Mouse (Mus musculus): Measurements from ENCODE around the gene Slc34a1. TPM values are rescaled to one million over a fixed set of nuclear protein-coding genes. Genes with fewer than 3 reads are reported as not detected.

Gene Slc34a1
- polyA plus RNA-seq, 2 experiments, result not detected

GRCm38 (mm10) chr13:55463399-55464026 is 65.5 kb downstream of the Slc34a1 start:
- Histone ChIP-seq H3K27ac (replicated peaks; ENCODE audit: low read depth, low read length) (no peak overlapping the region), H3K36me3 (ENCODE audit: control insufficient read depth, insufficient read depth, low read length) (peaks cover 32% of the 10 kb centered on the region), H3K4me1 (ENCODE audit: control insufficient read depth, insufficient read depth, low read length) (peaks cover 17% of the 10 kb centered on the region), H3K27me3 (ENCODE audit: control insufficient read depth, insufficient read depth, low read length) (no peaks in the 10 kb centered on the region), H3K9ac (ENCODE audit: low read depth, low read length, severe bottlenecking) (peak overlapping the region; percentile 77; the same call in 1 of the 2 replicates), H3K4me2 (replicated peaks; ENCODE audit: low read depth, low read length, severe bottlenecking) (peak overlapping the region; percentile 88), H3K4me3 (replicated peaks; ENCODE audit: low read length) (peak overlapping the region; percentile 80), H3K9me3 (ENCODE audit: control insufficient read depth, low read length) (no peaks in the 10 kb centered on the region)
- no peak for TF ChIP-seq POLR2A (IDR thresholded peaks at IDR 0.05; ENCODE audit: borderline replicate concordance, extremely low read depth, insufficient read depth, insufficient read length)
- 10% methylated on average over 14 of the region's 14 CpGs for WGBS
- no peak for DNase-seq (ENCODE audit: low spot score)
- ATAC-seq (ENCODE audit: low FRiP score, low read depth), result no peak

- H3K27me3 ChIP-seq (ENCODE audit: control insufficient read depth, insufficient read depth, low read length), result no peaks in the 10 kb centered on the region
- no peak for TF ChIP-seq POLR2A (IDR thresholded peaks at IDR 0.05; ENCODE audit: borderline replicate concordance, extremely low read depth, insufficient read depth, insufficient read length)
- DNase-seq (ENCODE audit: low spot score) (peak; percentile 71), ATAC-seq (ENCODE audit: low FRiP score, low read depth) (peak; percentile 64)
- H3K27ac ChIP-seq (replicated peaks; ENCODE audit: low read depth, low read length), result peak within 1 kb of the TSS; percentile 72
- WGBS, result under 1% methylated on average over 71 of the region's 84 CpGs
- peak within 1 kb of the TSS; percentile 77 for H3K9ac ChIP-seq (ENCODE audit: low read depth, low read length, severe bottlenecking)
- peaks cover 25% of the 10 kb centered on the region for H3K36me3 ChIP-seq (ENCODE audit: control insufficient read depth, insufficient read depth, low read length)
- peak within 1 kb of the TSS; percentile 88 for H3K4me2 ChIP-seq (replicated peaks; ENCODE audit: low read depth, low read length, severe bottlenecking)
- peak within 1 kb of the TSS; percentile 80 for H3K4me3 ChIP-seq (replicated peaks; ENCODE audit: low read length)
- no peaks in the 10 kb centered on the region for H3K9me3 ChIP-seq (ENCODE audit: control insufficient read depth, low read length)
- peaks cover 17% of the 10 kb centered on the region for H3K4me1 ChIP-seq (ENCODE audit: control insufficient read depth, insufficient read depth, low read length)
Measured at GRCm38 (mm10) chr13:55464027-55464884, 66.3 kb downstream of the Slc34a1 start, which contains the start of gene Prr7. TSS of gene Prr7 (plus strand) at chr13:55464267.

GRCm38 (mm10) chr13:55465184-55465583 is 67.2 kb downstream of the Slc34a1 start:
- TF ChIP-seq POLR2A (IDR thresholded peaks at IDR 0.05; ENCODE audit: borderline replicate concordance, extremely low read depth, insufficient read depth, insufficient read length), result no peak
- Histone ChIP-seq H3K4me2 (replicated peaks; ENCODE audit: low read depth, low read length, severe bottlenecking) (peak overlapping the region; percentile 88), H3K36me3 (ENCODE audit: control insufficient read depth, insufficient read depth, low read length) (peaks cover 15% of the 10 kb centered on the region), H3K4me1 (ENCODE audit: control insufficient read depth, insufficient read depth, low read length) (peaks cover 17% of the 10 kb centered on the region), H3K27me3 (ENCODE audit: control insufficient read depth, insufficient read depth, low read length) (no peaks in the 10 kb centered on the region), H3K4me3 (replicated peaks; ENCODE audit: low read length) (peak overlapping the region; percentile 80), H3K9me3 (ENCODE audit: control insufficient read depth, low read length) (no peaks in the 10 kb centered on the region), H3K9ac (ENCODE audit: low read depth, low read length, severe bottlenecking) (peak overlapping the region; percentile 77; the same call in 1 of the 2 replicates), H3K27ac (replicated peaks; ENCODE audit: low read depth, low read length) (no peak overlapping the region)
- WGBS, result 29% methylated on average over 3 of the region's 3 CpGs
- no peak for ATAC-seq (ENCODE audit: low FRiP score, low read depth)
- no peak for DNase-seq (ENCODE audit: low spot score)

Small RNA genes lying within 50 kb of the gene (microRNA-seq; reads per million reads assigned to microRNA genes)
- gene Mir6943, result not detected

Other genes with a start within 250 kb of the Slc34a1 start
- 38.9 and 47.4 TPM in 2 replicates for gene Fgfr4, start 245.5 kb upstream of the Slc34a1 start, polyA plus RNA-seq (2012; rRNA removed)
- gene Fgfr4, start 245.5 kb upstream of the Slc34a1 start, polyA plus RNA-seq (2014; fragmentation: Nextera tagmentation; extraction: Ambion mirVana), result 10.9 and 12.1 TPM in 2 replicates
- 40.0 and 41.6 TPM in 2 replicates for gene Nsd1, start 188.4 kb upstream of the Slc34a1 start, polyA plus RNA-seq (2012; rRNA removed)
- gene Nsd1, start 188.4 kb upstream of the Slc34a1 start, polyA plus RNA-seq (2014; fragmentation: Nextera tagmentation; extraction: Ambion mirVana), result 65.8 and 66.5 TPM in 2 replicates
- 282 and 315 TPM in 2 replicates for gene Prelid1, start 77.7 kb upstream of the Slc34a1 start, polyA plus RNA-seq (2012; rRNA removed)
- 450 and 476 TPM in 2 replicates for gene Prelid1, start 77.7 kb upstream of the Slc34a1 start, polyA plus RNA-seq (2014; fragmentation: Nextera tagmentation; extraction: Ambion mirVana)
- 154 and 165 TPM in 2 replicates for gene Rab24, start 76.2 kb upstream of the Slc34a1 start, polyA plus RNA-seq (2012; rRNA removed)
- 109 and 116 TPM in 2 replicates for gene Rab24, start 76.2 kb upstream of the Slc34a1 start, polyA plus RNA-seq (2014; fragmentation: Nextera tagmentation; extraction: Ambion mirVana)
- 59.8 and 67.0 TPM in 2 replicates for gene Mxd3, start 68.4 kb upstream of the Slc34a1 start, polyA plus RNA-seq (2012; rRNA removed)
- gene Mxd3, start 68.4 kb upstream of the Slc34a1 start, polyA plus RNA-seq (2014; fragmentation: Nextera tagmentation; extraction: Ambion mirVana), result 41.4 and 44.1 TPM in 2 replicates
- gene Lman2, start 35.4 kb upstream of the Slc34a1 start, polyA plus RNA-seq (2012; rRNA removed), result 84.4 and 101 TPM in 2 replicates
- 92.9 and 101 TPM in 2 replicates for gene Lman2, start 35.4 kb upstream of the Slc34a1 start, polyA plus RNA-seq (2014; fragmentation: Nextera tagmentation; extraction: Ambion mirVana)
- gene Rgs14, start 28.5 kb upstream of the Slc34a1 start, polyA plus RNA-seq (2012; rRNA removed), result 1.8 and 1.9 TPM in 2 replicates
- 1.3 and 2.4 TPM in 2 replicates for gene Rgs14, start 28.5 kb upstream of the Slc34a1 start, polyA plus RNA-seq (2014; fragmentation: Nextera tagmentation; extraction: Ambion mirVana)
- gene Pfn3, start 17.0 kb downstream of the Slc34a1 start, polyA plus RNA-seq (2012; rRNA removed), result 0.52 TPM in 1 of 2 replicates, not detected in the other
- gene Pfn3, start 17.0 kb downstream of the Slc34a1 start, polyA plus RNA-seq (2014; fragmentation: Nextera tagmentation; extraction: Ambion mirVana), result not detected in 2 replicates
- gene F12, start 28.6 kb downstream of the Slc34a1 start, polyA plus RNA-seq (2012; rRNA removed), result 0.09 and 0.11 TPM in 2 replicates
- gene F12, start 28.6 kb downstream of the Slc34a1 start, polyA plus RNA-seq (2014; fragmentation: Nextera tagmentation; extraction: Ambion mirVana), result not detected in 2 replicates
- gene Grk6, start 46.9 kb downstream of the Slc34a1 start, polyA plus RNA-seq (2012; rRNA removed), result 81.4 and 92.8 TPM in 2 replicates
- gene Grk6, start 46.9 kb downstream of the Slc34a1 start, polyA plus RNA-seq (2014; fragmentation: Nextera tagmentation; extraction: Ambion mirVana), result 51.7 and 57.5 TPM in 2 replicates
- gene Prr7, start 66.1 kb downstream of the Slc34a1 start, polyA plus RNA-seq (2012; rRNA removed), result 18.6 and 28.4 TPM in 2 replicates
- gene Prr7, start 66.1 kb downstream of the Slc34a1 start, polyA plus RNA-seq (2014; fragmentation: Nextera tagmentation; extraction: Ambion mirVana), result 1.4 and 2.3 TPM in 2 replicates
- 266 and 303 TPM in 2 replicates for gene Dbn1, start 89.9 kb downstream of the Slc34a1 start, polyA plus RNA-seq (2012; rRNA removed)
- 153 and 178 TPM in 2 replicates for gene Dbn1, start 89.9 kb downstream of the Slc34a1 start, polyA plus RNA-seq (2014; fragmentation: Nextera tagmentation; extraction: Ambion mirVana)
- gene Pdlim7, start 115.5 kb downstream of the Slc34a1 start, polyA plus RNA-seq (2012; rRNA removed), result 137 and 192 TPM in 2 replicates
- gene Pdlim7, start 115.5 kb downstream of the Slc34a1 start, polyA plus RNA-seq (2014; fragmentation: Nextera tagmentation; extraction: Ambion mirVana), result 148 and 162 TPM in 2 replicates
- gene Dok3, start 131.1 kb downstream of the Slc34a1 start, polyA plus RNA-seq (2012; rRNA removed), result 9.1 and 9.8 TPM in 2 replicates
- gene Dok3, start 131.1 kb downstream of the Slc34a1 start, polyA plus RNA-seq (2014; fragmentation: Nextera tagmentation; extraction: Ambion mirVana), result 2.4 and 4.4 TPM in 2 replicates
- gene Ddx41, start 138.5 kb downstream of the Slc34a1 start, polyA plus RNA-seq (2012; rRNA removed), result 89.3 and 92.6 TPM in 2 replicates
- gene Ddx41, start 138.5 kb downstream of the Slc34a1 start, polyA plus RNA-seq (2014; fragmentation: Nextera tagmentation; extraction: Ambion mirVana), result 59.9 and 61.6 TPM in 2 replicates
- 140 and 159 TPM in 2 replicates for gene Fam193b, start 172.9 kb downstream of the Slc34a1 start, polyA plus RNA-seq (2012; rRNA removed)
- 35.9 and 40.7 TPM in 2 replicates for gene Fam193b, start 172.9 kb downstream of the Slc34a1 start, polyA plus RNA-seq (2014; fragmentation: Nextera tagmentation; extraction: Ambion mirVana)
- 182 and 228 TPM in 2 replicates for gene Tmed9, start 175.5 kb downstream of the Slc34a1 start, polyA plus RNA-seq (2012; rRNA removed)
- 78.6 and 83.0 TPM in 2 replicates for gene Tmed9, start 175.5 kb downstream of the Slc34a1 start, polyA plus RNA-seq (2014; fragmentation: Nextera tagmentation; extraction: Ambion mirVana)
- gene B4galt7, start 201.7 kb downstream of the Slc34a1 start, polyA plus RNA-seq (2012; rRNA removed), result 39.3 and 53.0 TPM in 2 replicates
- 10.1 and 12.5 TPM in 2 replicates for gene B4galt7, start 201.7 kb downstream of the Slc34a1 start, polyA plus RNA-seq (2014; fragmentation: Nextera tagmentation; extraction: Ambion mirVana)
- gene Caml, start 224.8 kb downstream of the Slc34a1 start, polyA plus RNA-seq (2012; rRNA removed), result 55.3 and 60.7 TPM in 2 replicates
- 59.4 and 60.4 TPM in 2 replicates for gene Caml, start 224.8 kb downstream of the Slc34a1 start, polyA plus RNA-seq (2014; fragmentation: Nextera tagmentation; extraction: Ambion mirVana)
- gene Ddx46, start 236.8 kb downstream of the Slc34a1 start, polyA plus RNA-seq (2012; rRNA removed), result 36.5 and 48.7 TPM in 2 replicates
- 33.0 and 36.0 TPM in 2 replicates for gene Ddx46, start 236.8 kb downstream of the Slc34a1 start, polyA plus RNA-seq (2014; fragmentation: Nextera tagmentation; extraction: Ambion mirVana)

Data from limb, embryonic 14.5 days (tissue).